Mouse (Mus musculus): ENCODE data around the gene Rrp9. TPM values are rescaled to one million over a fixed set of nuclear protein-coding genes. Genes with fewer than 3 reads are reported as not detected.

Gene Rrp9
- polyA plus RNA-seq, 1 experiment, result 33.9 TPM

GRCm38 (mm10) chr9:106461641-106462429 lies 13.9 kb upstream of the Rrp9 start:
- H3K36me3 ChIP-seq (ENCODE audit: control insufficient read depth, insufficient read depth, low read length), result no peaks in the 10 kb centered on the region
- peaks cover 12% of the 10 kb centered on the region for H3K4me1 ChIP-seq (ENCODE audit: control insufficient read depth, insufficient read depth, insufficient read length)
- TF ChIP-seq CTCF (IDR thresholded peaks at IDR 0.05; ENCODE audit: extremely low read depth, insufficient read depth, insufficient read length, insufficient replicate concordance) (no peak), POLR2A (IDR thresholded peaks at IDR 0.05; ENCODE audit: low read depth, low read length) (no peak)
- WGBS, result 94% methylated on average over 16 of the region's 16 CpGs
- peaks cover 6% of the 10 kb centered on the region; the same call in 1 of the 2 replicates for H3K27me3 ChIP-seq (ENCODE audit: control insufficient read depth, insufficient read depth, low read length)
- no peak overlapping the region for H3K27ac ChIP-seq (ENCODE audit: insufficient read depth, low read length)
- no peak for DNase-seq (ENCODE audit: low read depth in 1 of 2, low spot score in 2 of 2)
- no peak overlapping the region for H3K4me3 ChIP-seq (ENCODE audit: extremely low read depth, insufficient read depth, insufficient read length)

- H3K36me3 ChIP-seq (ENCODE audit: control insufficient read depth, insufficient read depth, low read length), result no peaks in the 10 kb centered on the region
- no peak overlapping the region for H3K27ac ChIP-seq (ENCODE audit: insufficient read depth, low read length)
- DNase-seq (ENCODE audit: low read depth in 1 of 2, low spot score in 2 of 2), result no peak
- no peak overlapping the region for H3K4me3 ChIP-seq (ENCODE audit: extremely low read depth, insufficient read depth, insufficient read length)
- peaks cover 12% of the 10 kb centered on the region for H3K4me1 ChIP-seq (ENCODE audit: control insufficient read depth, insufficient read depth, insufficient read length)
- H3K27me3 ChIP-seq (ENCODE audit: control insufficient read depth, insufficient read depth, low read length), result peaks cover 6% of the 10 kb centered on the region; the same call in 1 of the 2 replicates
- no peak for TF ChIP-seq POLR2A (IDR thresholded peaks at IDR 0.05; ENCODE audit: low read depth, low read length)
- no peak for TF ChIP-seq CTCF (IDR thresholded peaks at IDR 0.05; ENCODE audit: extremely low read depth, insufficient read depth, insufficient read length, insufficient replicate concordance)
- 98% methylated on average over 12 of the region's 12 CpGs for WGBS
Observed at GRCm38 (mm10) chr9:106462430-106462800, 13.3 kb upstream of the Rrp9 start.

GRCm38 (mm10) chr9:106463122-106464063 lies 12.4 kb upstream of the Rrp9 start:
- Histone ChIP-seq H3K4me3 (ENCODE audit: extremely low read depth, insufficient read depth, insufficient read length) (no peak overlapping the region), H3K4me1 (ENCODE audit: control insufficient read depth, insufficient read depth, insufficient read length) (peaks cover 12% of the 10 kb centered on the region), H3K36me3 (ENCODE audit: control insufficient read depth, insufficient read depth, low read length) (no peaks in the 10 kb centered on the region), H3K27ac (ENCODE audit: insufficient read depth, low read length) (no peak overlapping the region), H3K27me3 (ENCODE audit: control insufficient read depth, insufficient read depth, low read length) (peaks cover 6% of the 10 kb centered on the region; the same call in 1 of the 2 replicates)
- TF ChIP-seq CTCF (IDR thresholded peaks at IDR 0.05; ENCODE audit: extremely low read depth, insufficient read depth, insufficient read length, insufficient replicate concordance), result no peak
- no peak for TF ChIP-seq POLR2A (IDR thresholded peaks at IDR 0.05; ENCODE audit: low read depth, low read length)
- WGBS, result 89% methylated on average over 21 of the region's 21 CpGs
- DNase-seq (ENCODE audit: low read depth in 1 of 2, low spot score in 2 of 2), result no peak

- 4% methylated on average over 93 of the region's 99 CpGs for WGBS
- no peaks in the 10 kb centered on the region for H3K36me3 ChIP-seq (ENCODE audit: control insufficient read depth, insufficient read depth, low read length)
- TF ChIP-seq POLR2A (IDR thresholded peaks at IDR 0.05; ENCODE audit: low read depth, low read length), result no peak
- TF ChIP-seq CTCF (IDR thresholded peaks at IDR 0.05; ENCODE audit: extremely low read depth, insufficient read depth, insufficient read length, insufficient replicate concordance), result no peak
- H3K4me3 ChIP-seq (ENCODE audit: extremely low read depth, insufficient read depth, insufficient read length), result peak overlapping the region; percentile 49
- peaks cover 6% of the 10 kb centered on the region; the same call in 1 of the 2 replicates for H3K27me3 ChIP-seq (ENCODE audit: control insufficient read depth, insufficient read depth, low read length)
- H3K27ac ChIP-seq (ENCODE audit: insufficient read depth, low read length), result no peak overlapping the region
- H3K4me1 ChIP-seq (ENCODE audit: control insufficient read depth, insufficient read depth, insufficient read length), result peaks cover 12% of the 10 kb centered on the region
- no peak for DNase-seq (ENCODE audit: low read depth in 1 of 2, low spot score in 2 of 2)
Observed at GRCm38 (mm10) chr9:106464751-106465541, 10.8 kb upstream of the Rrp9 start.

- Histone ChIP-seq H3K27me3 (ENCODE audit: control insufficient read depth, insufficient read depth, low read length) (peaks cover 6% of the 10 kb centered on the region; the same call in 1 of the 2 replicates), H3K4me1 (ENCODE audit: control insufficient read depth, insufficient read depth, insufficient read length) (peaks cover 12% of the 10 kb centered on the region), H3K27ac (ENCODE audit: insufficient read depth, low read length) (no peak within 1 kb of the TSS), H3K4me3 (ENCODE audit: extremely low read depth, insufficient read depth, insufficient read length) (peak within 1 kb of the TSS; percentile 49), H3K36me3 (ENCODE audit: control insufficient read depth, insufficient read depth, low read length) (no peaks in the 10 kb centered on the region)
- DNase-seq (ENCODE audit: low read depth in 1 of 2, low spot score in 2 of 2), result no peak
- no peak for TF ChIP-seq POLR2A (IDR thresholded peaks at IDR 0.05; ENCODE audit: low read depth, low read length)
- TF ChIP-seq CTCF (IDR thresholded peaks at IDR 0.05; ENCODE audit: extremely low read depth, insufficient read depth, insufficient read length, insufficient replicate concordance), result no peak
- WGBS, result 33% methylated on average over 26 of the region's 26 CpGs
Observed at GRCm38 (mm10) chr9:106465571-106466200, 10.1 kb upstream of the Rrp9 start, which contains the start of gene Gpr62. Gpr62 (minus strand) TSS chr9:106465938.

GRCm38 (mm10) chr9:106466721-106467120 lies 9.0 kb upstream of the Rrp9 start:
- TF ChIP-seq CTCF (IDR thresholded peaks at IDR 0.05; ENCODE audit: extremely low read depth, insufficient read depth, insufficient read length, insufficient replicate concordance) (no peak), POLR2A (IDR thresholded peaks at IDR 0.05; ENCODE audit: low read depth, low read length) (no peak)
- Histone ChIP-seq H3K27me3 (ENCODE audit: control insufficient read depth, insufficient read depth, low read length) (peaks cover 6% of the 10 kb centered on the region; the same call in 1 of the 2 replicates), H3K4me3 (ENCODE audit: extremely low read depth, insufficient read depth, insufficient read length) (no peak overlapping the region), H3K27ac (ENCODE audit: insufficient read depth, low read length) (no peak overlapping the region), H3K36me3 (ENCODE audit: control insufficient read depth, insufficient read depth, low read length) (peaks cover 2% of the 10 kb centered on the region; the same call in 1 of the 2 replicates), H3K4me1 (ENCODE audit: control insufficient read depth, insufficient read depth, insufficient read length) (peaks cover 12% of the 10 kb centered on the region)
- DNase-seq (ENCODE audit: low read depth in 1 of 2, low spot score in 2 of 2), result no peak
- 89% methylated on average over 6 of the region's 6 CpGs for WGBS
